Mouse (Mus musculus): ENCODE data around the gene Gabbr2. TPM values are rescaled to one million over a fixed set of nuclear protein-coding genes. Genes with fewer than 3 reads are reported as not detected.
A peak's percentile ranks its signal among the peaks of the same experiment; 100 is the strongest.

Gene Gabbr2
- polyA plus RNA-seq, 1 experiment from 2014 or later = 13.9 TPM

DNA sequence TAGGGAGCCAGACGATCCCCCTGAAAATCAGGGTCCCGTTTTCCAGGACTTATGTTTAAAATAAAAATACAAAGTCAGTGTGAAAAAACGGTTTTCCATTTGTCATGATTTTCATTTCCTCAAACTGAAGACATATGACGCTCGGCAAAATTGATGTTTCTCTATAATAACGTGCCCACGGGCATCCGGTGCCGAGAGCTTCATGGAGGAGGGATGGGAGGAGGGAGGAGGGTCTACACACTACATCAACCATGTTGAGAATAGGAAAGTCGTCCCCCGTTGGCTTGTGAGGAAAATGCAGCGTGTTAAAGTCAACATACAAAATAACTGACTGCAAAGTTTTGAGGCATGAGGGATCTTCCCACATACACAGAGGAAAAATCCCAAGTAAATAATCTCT is 75.7 kb downstream of the Gabbr2 start:
- no peak for ATAC-seq
- H3K4me1 ChIP-seq (ENCODE audit: control insufficient read depth, insufficient read depth, low read length) = peaks cover 7% of the 10 kb centered on the region
- H3K4me3 ChIP-seq (ENCODE audit: low read depth, low read length) = no peak overlapping the region
- no peaks in the 10 kb centered on the region for H3K36me3 ChIP-seq (ENCODE audit: control insufficient read depth, insufficient read depth, low read length)
- H3K4me2 ChIP-seq (ENCODE audit: low read length) = no peak overlapping the region
- H3K9me3 ChIP-seq (replicated peaks; ENCODE audit: control insufficient read depth, low read length, poor library complexity, severe bottlenecking) = no peaks in the 10 kb centered on the region
- 85% methylated on average over 12 of the region's 12 CpGs for WGBS
- H3K27ac ChIP-seq (ENCODE audit: low read length) = no peak overlapping the region
- no peaks in the 10 kb centered on the region for H3K27me3 ChIP-seq (ENCODE audit: control insufficient read depth, insufficient read depth, low read depth, low read length)
- no peak overlapping the region for H3K9ac ChIP-seq (ENCODE audit: low read depth, low read length)

DNA sequence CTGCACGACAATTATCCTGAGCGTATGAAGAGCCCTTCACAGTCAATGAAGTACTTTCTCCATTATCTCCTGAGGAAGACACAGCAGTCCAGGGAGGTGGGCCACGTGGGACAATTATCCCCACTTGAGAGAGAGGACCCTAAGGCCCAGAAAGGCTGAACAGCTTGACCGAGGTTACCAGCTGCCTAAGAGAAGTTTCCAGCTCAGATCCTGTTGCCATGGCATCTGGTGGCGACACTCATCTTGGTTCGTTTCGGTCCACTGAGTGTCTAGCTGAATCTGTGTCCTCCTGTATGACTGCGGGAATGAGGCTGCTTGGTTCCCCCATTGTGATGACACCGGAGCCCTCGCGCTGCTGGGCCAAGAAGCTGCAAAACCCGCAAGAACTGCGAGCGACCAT is 76.2 kb downstream of the Gabbr2 start:
- Histone ChIP-seq H3K9me3 (replicated peaks; ENCODE audit: control insufficient read depth, low read length, poor library complexity, severe bottlenecking) (no peaks in the 10 kb centered on the region), H3K4me3 (ENCODE audit: low read depth, low read length) (no peak overlapping the region), H3K4me2 (ENCODE audit: low read length) (no peak overlapping the region), H3K27me3 (ENCODE audit: control insufficient read depth, insufficient read depth, low read depth, low read length) (no peaks in the 10 kb centered on the region), H3K36me3 (ENCODE audit: control insufficient read depth, insufficient read depth, low read length) (no peaks in the 10 kb centered on the region), H3K9ac (ENCODE audit: low read depth, low read length) (no peak overlapping the region), H3K27ac (ENCODE audit: low read length) (0 out of 2 replicates have a peak overlapping the region, but pooled peaks have one; percentile 14), H3K4me1 (ENCODE audit: control insufficient read depth, insufficient read depth, low read length) (peaks cover 7% of the 10 kb centered on the region)
- 57% methylated on average over 14 of the region's 14 CpGs for WGBS
- ATAC-seq = 0 out of 2 replicates have a peak, but pooled peaks have one; percentile 18

DNA sequence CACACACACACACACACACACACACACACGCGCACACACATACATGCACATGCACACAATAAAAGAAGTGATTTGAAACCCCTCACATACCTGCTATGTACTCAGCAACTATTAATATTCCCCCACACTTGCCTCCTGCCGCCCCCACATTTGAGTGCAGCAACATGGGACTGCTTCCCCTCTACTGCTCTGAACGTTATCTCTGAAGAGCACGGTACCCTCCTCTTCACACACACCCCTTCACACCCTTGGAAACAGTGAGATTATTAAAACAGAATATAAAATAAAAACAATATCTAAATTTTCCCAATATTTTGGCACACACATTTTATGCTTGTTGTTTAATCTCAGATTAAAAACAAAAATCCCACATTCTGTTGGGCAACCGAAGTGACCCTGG is 77.1 kb downstream of the Gabbr2 start:
- 91% methylated on average over 6 of the region's 6 CpGs for WGBS
- H3K4me2 ChIP-seq (ENCODE audit: low read length) = no peak overlapping the region
- no peak overlapping the region for H3K4me3 ChIP-seq (ENCODE audit: low read depth, low read length)
- H3K9ac ChIP-seq (ENCODE audit: low read depth, low read length) = no peak overlapping the region
- no peaks in the 10 kb centered on the region for H3K36me3 ChIP-seq (ENCODE audit: control insufficient read depth, insufficient read depth, low read length)
- no peaks in the 10 kb centered on the region; the same call in 1 of the 2 replicates for H3K9me3 ChIP-seq (replicated peaks; ENCODE audit: control insufficient read depth, low read length, poor library complexity, severe bottlenecking)
- no peak overlapping the region for H3K27ac ChIP-seq (ENCODE audit: low read length)
- no peak for ATAC-seq
- no peaks in the 10 kb centered on the region for H3K27me3 ChIP-seq (ENCODE audit: control insufficient read depth, insufficient read depth, low read depth, low read length)
- peaks cover 6% of the 10 kb centered on the region for H3K4me1 ChIP-seq (ENCODE audit: control insufficient read depth, insufficient read depth, low read length)

DNA sequence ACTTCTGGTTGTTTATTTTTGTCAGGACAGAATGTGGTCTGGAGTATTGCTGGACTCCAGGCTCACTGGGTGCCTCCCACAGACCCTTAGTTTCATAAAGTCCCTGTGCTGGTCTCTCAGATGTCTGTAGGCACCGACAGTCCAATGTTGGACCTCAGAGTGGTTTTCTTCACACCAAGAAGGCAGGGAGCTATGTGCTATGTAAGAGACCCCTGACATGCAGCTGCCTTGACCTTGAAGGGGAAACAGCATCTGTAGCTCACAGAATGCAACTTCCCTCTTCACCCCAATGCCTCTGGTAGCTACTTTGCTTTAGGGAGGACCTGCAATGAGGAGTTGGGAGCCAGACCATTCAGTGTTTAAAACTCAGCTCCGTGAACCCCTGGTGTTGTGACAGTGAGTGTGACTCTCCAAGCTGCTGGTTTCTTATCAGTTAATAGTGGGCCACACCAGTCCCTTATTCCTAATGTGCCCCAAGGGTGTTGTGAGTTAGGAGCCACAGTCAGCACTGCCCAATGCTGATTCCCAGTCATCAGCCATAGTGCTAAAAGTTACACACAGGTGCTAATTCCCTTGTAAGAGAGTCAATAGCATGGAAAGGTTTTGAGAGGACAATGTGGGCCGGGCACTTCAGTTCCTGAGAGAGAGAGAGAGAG is 85.5 kb downstream of the Gabbr2 start:
- Histone ChIP-seq H3K9me3 (replicated peaks; ENCODE audit: control insufficient read depth, low read length, poor library complexity, severe bottlenecking) (no peaks in the 10 kb centered on the region; the same call in 1 of the 2 replicates), H3K4me3 (ENCODE audit: low read depth, low read length) (no peak overlapping the region), H3K4me2 (ENCODE audit: low read length) (no peak overlapping the region), H3K27me3 (ENCODE audit: control insufficient read depth, insufficient read depth, low read depth, low read length) (no peaks in the 10 kb centered on the region), H3K36me3 (ENCODE audit: control insufficient read depth, insufficient read depth, low read length) (no peaks in the 10 kb centered on the region), H3K9ac (ENCODE audit: low read depth, low read length) (no peak overlapping the region), H3K4me1 (ENCODE audit: control insufficient read depth, insufficient read depth, low read length) (peaks cover 11% of the 10 kb centered on the region), H3K27ac (ENCODE audit: low read length) (no peak overlapping the region)
- 82% methylated on average over 3 of the region's 3 CpGs for WGBS
- no peak for ATAC-seq

DNA sequence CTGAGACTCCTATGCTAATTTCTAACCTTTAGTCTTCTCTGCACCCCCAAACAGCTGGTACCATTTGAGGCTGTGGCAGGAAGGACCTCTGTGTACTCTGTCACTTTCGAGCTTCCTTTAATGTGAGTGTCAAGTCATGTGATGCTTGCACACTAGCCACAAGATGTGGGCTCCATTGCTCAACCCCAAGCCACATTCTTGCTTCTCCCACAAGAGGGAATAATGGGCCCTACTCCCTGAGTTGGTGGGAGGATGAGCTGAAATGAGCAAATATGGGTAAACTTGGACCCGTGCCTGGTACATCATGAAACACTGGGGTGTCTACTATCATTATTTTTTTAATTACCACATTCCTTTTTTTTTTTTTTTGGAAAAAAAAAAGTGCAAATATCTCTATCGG is 86.5 kb downstream of the Gabbr2 start:
- WGBS = 87% methylated on average over 3 of the region's 3 CpGs
- peaks cover 11% of the 10 kb centered on the region for H3K4me1 ChIP-seq (ENCODE audit: control insufficient read depth, insufficient read depth, low read length)
- H3K4me3 ChIP-seq (ENCODE audit: low read depth, low read length) = no peak overlapping the region
- H3K9ac ChIP-seq (ENCODE audit: low read depth, low read length) = no peak overlapping the region
- no peak overlapping the region for H3K4me2 ChIP-seq (ENCODE audit: low read length)
- H3K9me3 ChIP-seq (replicated peaks; ENCODE audit: control insufficient read depth, low read length, poor library complexity, severe bottlenecking) = no peaks in the 10 kb centered on the region; the same call in 1 of the 2 replicates
- no peak for ATAC-seq
- no peak overlapping the region for H3K27ac ChIP-seq (ENCODE audit: low read length)
- H3K36me3 ChIP-seq (ENCODE audit: control insufficient read depth, insufficient read depth, low read length) = no peaks in the 10 kb centered on the region
- H3K27me3 ChIP-seq (ENCODE audit: control insufficient read depth, insufficient read depth, low read depth, low read length) = no peaks in the 10 kb centered on the region

DNA sequence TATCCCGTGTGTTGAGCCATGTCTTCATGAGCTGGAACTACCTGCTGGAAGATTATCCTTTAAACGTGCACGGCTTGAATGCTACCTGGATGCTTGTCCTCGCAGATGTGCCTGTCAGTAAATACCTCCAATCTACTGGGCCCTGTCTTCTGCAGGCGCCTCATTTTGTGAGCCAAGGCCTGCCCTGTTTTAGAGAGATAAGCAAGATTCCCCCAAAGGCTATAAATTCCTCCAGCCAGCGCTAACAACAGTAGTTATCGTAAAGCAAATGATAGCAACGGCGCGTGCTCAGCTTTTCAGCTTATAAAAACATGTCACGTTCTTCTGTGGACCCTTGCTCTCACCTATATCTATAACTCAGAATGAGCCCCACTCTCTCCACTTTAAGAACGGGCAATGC is 87.5 kb downstream of the Gabbr2 start:
- Histone ChIP-seq H3K36me3 (ENCODE audit: control insufficient read depth, insufficient read depth, low read length) (no peaks in the 10 kb centered on the region), H3K4me1 (ENCODE audit: control insufficient read depth, insufficient read depth, low read length) (peaks cover 11% of the 10 kb centered on the region), H3K9ac (ENCODE audit: low read depth, low read length) (no peak overlapping the region), H3K27ac (ENCODE audit: low read length) (no peak overlapping the region; the same call in 1 of the 2 replicates), H3K27me3 (ENCODE audit: control insufficient read depth, insufficient read depth, low read depth, low read length) (no peaks in the 10 kb centered on the region), H3K4me3 (ENCODE audit: low read depth, low read length) (no peak overlapping the region), H3K4me2 (ENCODE audit: low read length) (no peak overlapping the region), H3K9me3 (replicated peaks; ENCODE audit: control insufficient read depth, low read length, poor library complexity, severe bottlenecking) (no peaks in the 10 kb centered on the region)
- ATAC-seq = 0 out of 2 replicates have a peak, but pooled peaks have one; percentile 31
- WGBS = 73% methylated on average over 12 of the region's 12 CpGs

DNA sequence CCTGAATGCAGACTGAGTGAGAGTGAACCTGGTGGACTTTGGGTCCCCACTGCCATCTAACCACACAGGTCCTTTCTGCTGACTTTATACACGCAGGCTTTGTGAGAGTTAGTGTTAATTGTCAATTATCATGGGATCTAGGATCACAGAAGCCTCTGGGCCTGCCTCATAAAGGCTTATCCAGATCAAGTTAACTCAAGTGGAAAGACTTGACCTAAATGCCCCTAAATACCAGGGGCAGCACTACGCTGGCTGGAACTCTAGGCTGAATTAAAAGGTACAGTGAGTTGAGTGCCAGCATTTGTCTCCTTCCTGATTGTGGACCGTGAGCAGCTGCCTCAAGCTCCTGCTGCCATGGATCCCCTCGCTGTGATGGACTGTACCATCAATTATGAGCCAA is 93.1 kb downstream of the Gabbr2 start:
- H3K9ac ChIP-seq (ENCODE audit: low read depth, low read length) = no peak overlapping the region
- no peaks in the 10 kb centered on the region for H3K27me3 ChIP-seq (ENCODE audit: control insufficient read depth, insufficient read depth, low read depth, low read length)
- H3K9me3 ChIP-seq (replicated peaks; ENCODE audit: control insufficient read depth, low read length, poor library complexity, severe bottlenecking) = no peaks in the 10 kb centered on the region
- H3K4me1 ChIP-seq (ENCODE audit: control insufficient read depth, insufficient read depth, low read length) = peaks cover 6% of the 10 kb centered on the region
- ATAC-seq = no peak
- H3K36me3 ChIP-seq (ENCODE audit: control insufficient read depth, insufficient read depth, low read length) = no peaks in the 10 kb centered on the region
- WGBS = 46% methylated on average over 4 of the region's 4 CpGs
- no peak overlapping the region for H3K4me3 ChIP-seq (ENCODE audit: low read depth, low read length)
- H3K4me2 ChIP-seq (ENCODE audit: low read length) = no peak overlapping the region
- H3K27ac ChIP-seq (ENCODE audit: low read length) = no peak overlapping the region

DNA sequence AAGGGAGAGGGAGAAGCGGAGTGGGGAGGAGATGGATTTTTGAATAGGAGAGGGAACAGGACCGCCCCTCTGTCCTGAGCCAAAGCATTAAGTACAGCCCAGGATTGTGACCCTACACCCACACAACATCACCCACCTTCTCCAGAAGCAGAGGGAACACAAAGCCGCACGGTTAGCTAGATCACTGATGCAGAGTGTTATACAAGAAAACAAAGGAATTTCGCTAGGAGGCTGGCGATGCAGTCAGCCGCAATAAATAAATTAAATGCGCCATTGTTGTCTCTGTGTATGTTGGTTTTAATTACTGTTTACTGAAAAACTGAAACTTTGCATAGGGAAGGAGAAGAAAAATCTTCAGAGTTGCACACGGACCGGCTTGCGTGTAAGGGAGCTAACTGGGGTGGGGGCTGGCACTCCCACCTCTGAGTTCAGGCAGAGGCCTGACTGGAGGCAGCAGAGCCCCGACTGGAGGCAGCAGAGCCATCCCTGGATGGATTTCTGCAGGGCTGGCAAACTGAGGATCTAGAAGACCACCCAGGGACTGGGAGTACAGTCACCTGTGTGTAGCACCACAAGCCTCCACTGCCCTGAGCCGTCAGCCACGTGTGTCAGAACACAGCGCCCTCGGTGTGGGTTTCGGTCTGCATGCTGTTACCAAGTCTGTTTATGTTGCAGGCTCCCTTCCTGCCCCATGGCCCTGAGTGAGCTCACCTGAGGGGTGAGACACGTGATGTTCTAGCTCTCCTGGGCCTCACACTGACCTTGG is 93.9 kb downstream of the Gabbr2 start:
- H3K4me1 ChIP-seq (ENCODE audit: control insufficient read depth, insufficient read depth, low read length) = no peaks in the 10 kb centered on the region
- H3K9ac ChIP-seq (ENCODE audit: low read depth, low read length) = peak overlapping the region; percentile 40; the same call in 1 of the 2 replicates
- WGBS = 57% methylated on average over 18 of the region's 18 CpGs
- ATAC-seq = no peak
- H3K27me3 ChIP-seq (ENCODE audit: control insufficient read depth, insufficient read depth, low read depth, low read length) = no peaks in the 10 kb centered on the region
- H3K27ac ChIP-seq (ENCODE audit: low read length) = peak overlapping the region; percentile 32; the same call in 1 of the 2 replicates
- no peaks in the 10 kb centered on the region for H3K36me3 ChIP-seq (ENCODE audit: control insufficient read depth, insufficient read depth, low read length)
- no peaks in the 10 kb centered on the region for H3K9me3 ChIP-seq (replicated peaks; ENCODE audit: control insufficient read depth, low read length, poor library complexity, severe bottlenecking)
- H3K4me3 ChIP-seq (ENCODE audit: low read depth, low read length) = no peak overlapping the region
- H3K4me2 ChIP-seq (ENCODE audit: low read length) = no peak overlapping the region

DNA sequence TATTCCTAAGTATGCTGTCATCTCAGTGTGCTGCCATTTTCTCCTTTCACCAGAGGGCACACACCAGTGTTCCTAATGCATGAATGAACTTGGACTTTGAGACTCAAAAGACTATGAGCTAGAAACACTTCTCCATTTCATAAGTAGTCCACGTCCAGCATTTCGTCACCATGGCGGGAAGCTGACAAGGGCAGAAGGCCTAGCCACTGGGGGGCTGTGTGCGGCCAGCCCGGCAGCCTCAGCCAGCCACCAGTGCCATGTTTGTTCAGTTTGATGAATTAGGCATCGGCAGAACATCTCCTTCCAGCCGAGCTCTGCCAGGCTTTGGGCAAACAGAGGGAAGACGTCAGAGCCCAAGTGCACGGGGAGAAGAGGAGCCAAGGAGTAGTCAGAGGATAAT is 97.5 kb downstream of the Gabbr2 start:
- Histone ChIP-seq H3K27ac (ENCODE audit: low read length) (no peak overlapping the region), H3K9ac (ENCODE audit: low read depth, low read length) (no peak overlapping the region), H3K27me3 (ENCODE audit: control insufficient read depth, insufficient read depth, low read depth, low read length) (no peaks in the 10 kb centered on the region), H3K36me3 (ENCODE audit: control insufficient read depth, insufficient read depth, low read length) (no peaks in the 10 kb centered on the region), H3K4me2 (ENCODE audit: low read length) (no peak overlapping the region), H3K4me1 (ENCODE audit: control insufficient read depth, insufficient read depth, low read length) (no peaks in the 10 kb centered on the region), H3K4me3 (ENCODE audit: low read depth, low read length) (no peak overlapping the region), H3K9me3 (replicated peaks; ENCODE audit: control insufficient read depth, low read length, poor library complexity, severe bottlenecking) (no peaks in the 10 kb centered on the region)
- 83% methylated on average over 9 of the region's 9 CpGs for WGBS
- ATAC-seq = no peak

Measured in midbrain, embryonic 16.5 days (tissue).